Mouse (Mus musculus) gastrocnemius, postnatal 36 days (tissue): ENCODE data around the gene Bves. TPM values are rescaled to one million over a fixed set of nuclear protein-coding genes. Genes with fewer than 3 reads are reported as not detected.

Experiments
- total RNA-seq, 2 experiments: library from RNA; stranded (reverse); gene quantifications; 2 replicates each; pipeline ENCODE4 v1.2.3; 2021

The Bves gene
- total RNA-seq, 2 experiments from 2014 or later = 36.2 to 37.9 TPM

Other genes starting within 250 kb of the Bves start
- 10 to 100 TPM; 39.0 to 40.1 TPM for gene Popdc3, start 157.7 kb upstream of the Bves start, total RNA-seq
- gene Lin28b, start 150.6 kb downstream of the Bves start, total RNA-seq = not detected
- gene Hace1, start 242.1 kb downstream of the Bves start, total RNA-seq = 1 to 10 TPM; 3.1 to 4.8 TPM